Mouse (Mus musculus): Measurements from ENCODE around the gene Fnbp4.

DNA sequence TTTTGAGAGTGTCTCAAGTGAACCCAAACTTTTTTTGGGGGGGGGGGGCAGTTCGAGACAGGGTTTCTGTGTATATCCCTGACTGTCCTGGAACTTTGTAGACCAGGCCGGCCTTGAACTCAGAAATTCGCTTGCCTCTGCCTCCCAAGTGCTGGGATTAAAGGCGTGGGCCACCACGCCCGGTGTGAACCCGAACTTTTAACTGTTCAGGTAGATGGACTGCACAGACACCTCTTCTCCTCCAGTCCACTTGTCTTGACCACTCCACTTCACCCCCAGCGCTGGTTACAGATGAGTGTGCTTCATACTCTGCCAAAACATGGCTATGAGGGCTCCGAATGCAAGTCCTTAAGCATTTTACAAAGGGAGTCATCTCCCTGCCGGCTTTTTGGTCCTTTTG lies 2.0 kb downstream of the Fnbp4 start:
- TF ChIP-seq CTCF (IDR thresholded peaks at IDR 0.05; ENCODE audit: borderline replicate concordance, control insufficient read depth, extremely low read depth, insufficient read depth, low read length, poor library complexity): no peak
- no peak for TF ChIP-seq POLR2A (IDR thresholded peaks at IDR 0.05; ENCODE audit: control insufficient read depth, extremely low read depth, insufficient read depth, low read length, poor library complexity)
